Mouse (Mus musculus): Measurements from ENCODE around the gene Samd13.

- no peak for TF ChIP-seq CTCF (IDR thresholded peaks at IDR 0.05; ENCODE audit: low read depth)
- no peak for TF ChIP-seq EP300 (IDR thresholded peaks at IDR 0.05; ENCODE audit: low read depth)
Measured at GRCm38 (mm10) chr3:146602531-146602930, 82.9 kb downstream of the Samd13 start.
